Comparison of ENCODE assay signal across 12 mouse cellular contexts in genomic region chr10:61362992-61363391, GRCm38 (mm10). TPM values are rescaled to one million over a fixed set of nuclear protein-coding genes. Genes with fewer than 3 reads are reported as not detected.
DNase-seq lines count a peak whose midpoint lies in the region; ATAC-seq and TF ChIP-seq lines count a peak whose summit lies in the region.
"Had no signal": no experiment of that assay in that cellular context is flagged by ENCODE, and none has a peak within 500 bp of the region (broad histone marks: within the 10 kb centered on the region; RNA-seq: fewer than 3 reads in every experiment).

No protein-coding gene starts in this region.

- no peak for TF ChIP-seq CTCF in heart, adult 2 months (IDR thresholded peaks at IDR 0.05)
- TF ChIP-seq CTCF in E14TG2a.4 (conservative IDR thresholded peaks at IDR 0.05; ENCODE audit: low read length) = no peak
- no peak for TF ChIP-seq CTCF in heart, postnatal 0 days (IDR thresholded peaks at IDR 0.05; ENCODE audit: low read depth)

- no peaks in the 10 kb centered on the region for H3K27me3 ChIP-seq in heart, adult 2 months (ENCODE audit: control insufficient read depth, insufficient read depth, low read length)
- no peaks in the 10 kb centered on the region for H3K27me3 ChIP-seq in E14TG2a.4 (ENCODE audit: insufficient read depth, low read length)
- H3K27me3 ChIP-seq in heart, postnatal 0 days (ENCODE audit: control insufficient read depth, insufficient read depth, low read length) = no peaks in the 10 kb centered on the region
- H3K27me3 ChIP-seq in kidney, embryonic 16.5 days (ENCODE audit: insufficient read depth, low read length) = no peaks in the 10 kb centered on the region
- H3K27me3 ChIP-seq in forebrain, embryonic 13.5 days = no peaks in the 10 kb centered on the region
- H3K27me3 ChIP-seq: kidney, embryonic 15.5 days; lung, embryonic 15.5 days had no signal

- H3K36me3 ChIP-seq in heart, adult 2 months (ENCODE audit: control insufficient read depth, insufficient read depth, low read length) = peaks cover 1% of the 10 kb centered on the region; the same call in 1 of the 2 replicates
- peaks cover 68% of the 10 kb centered on the region for H3K36me3 ChIP-seq in E14TG2a.4 (ENCODE audit: insufficient read depth, low read length)
- H3K36me3 ChIP-seq in heart, postnatal 0 days (replicated peaks; ENCODE audit: control insufficient read depth, insufficient read depth, low read length) = 0 out of 2 replicates have a peak, but pooled peaks cover 3% of the 10 kb centered on the region
- peaks cover 3% of the 10 kb centered on the region for H3K36me3 ChIP-seq in kidney, embryonic 16.5 days (ENCODE audit: insufficient read depth, low read length)
- H3K36me3 ChIP-seq in forebrain, embryonic 13.5 days (ENCODE audit: poor library complexity, severe bottlenecking) = no peaks in the 10 kb centered on the region

- H3K27ac ChIP-seq in heart, adult 2 months = peak overlapping the region; percentile 67
- H3K27ac ChIP-seq in heart, postnatal 0 days (ENCODE audit: low read depth) = peak overlapping the region; percentile 39
- no peak overlapping the region for H3K27ac ChIP-seq in kidney, embryonic 16.5 days (ENCODE audit: low read length)
- no peak overlapping the region for H3K27ac ChIP-seq in forebrain, embryonic 13.5 days
- H3K27ac ChIP-seq: kidney, embryonic 15.5 days; lung, embryonic 15.5 days had no signal

- intact Hi-C loops in heart, adult 2 months (cut with DNase I) = no loop called here
- intact Hi-C loops in heart, postnatal 25 days (cut with DNase I) = no loop called here

- 0 out of 2 replicates have a peak, but pooled peaks cover 2% of the 10 kb centered on the region for H3K79me2 ChIP-seq in heart, adult 2 months (replicated peaks; ENCODE audit: control insufficient read depth, insufficient read depth, low read length)

- peak in 1 of 2 experiments; percentile 51 for DNase-seq in heart, adult 2 months
- DNase-seq in heart, postnatal 25 days (ENCODE audit: low spot score) = no peak
- DNase-seq in cerebellum, adult 9-11 months = peak; percentile 63
- no peak for DNase-seq in heart, postnatal 0 days (ENCODE audit: low spot score)

- H3K4me1 ChIP-seq in heart, adult 2 months (ENCODE audit: control insufficient read depth, insufficient read depth, low read length) = peaks cover 32% of the 10 kb centered on the region
- peaks cover 93% of the 10 kb centered on the region for H3K4me1 ChIP-seq in E14TG2a.4 (replicated peaks; ENCODE audit: low read depth, low read length)
- peaks cover 10% of the 10 kb centered on the region; the same call in 1 of the 2 replicates for H3K4me1 ChIP-seq in heart, postnatal 0 days (ENCODE audit: control insufficient read depth, insufficient read depth)
- peaks cover 13% of the 10 kb centered on the region for H3K4me1 ChIP-seq in kidney, embryonic 16.5 days (ENCODE audit: insufficient read depth, low read length)
- H3K4me1 ChIP-seq in forebrain, embryonic 13.5 days = no peaks in the 10 kb centered on the region

- no peak overlapping the region for H3K4me2 ChIP-seq in heart, postnatal 0 days (ENCODE audit: low read depth, low read length)
- no peak overlapping the region for H3K4me2 ChIP-seq in kidney, embryonic 16.5 days (replicated peaks; ENCODE audit: low read depth, low read length)
- H3K4me2 ChIP-seq in forebrain, embryonic 13.5 days = no peak overlapping the region
- H3K4me2 ChIP-seq: kidney, embryonic 15.5 days; lung, embryonic 15.5 days had no signal

- no peak for TF ChIP-seq EP300 in heart, adult 2 months (IDR thresholded peaks at IDR 0.05; ENCODE audit: insufficient read depth, low read depth, low read length)
- TF ChIP-seq EP300 in heart, postnatal 0 days (IDR thresholded peaks at IDR 0.05; ENCODE audit: low read depth) = no peak

- TF ChIP-seq POLR2A in heart, adult 2 months (IDR thresholded peaks at IDR 0.05; ENCODE audit: insufficient read depth, low read depth, low read length) = no peak

- 30% methylated on average over 8 of the region's 8 CpGs for WGBS in heart, adult 2 months
- WGBS in heart, postnatal 0 days = 75% methylated on average over 8 of the region's 8 CpGs
- 69% methylated on average over 8 of the region's 8 CpGs for WGBS in kidney, embryonic 16.5 days
- WGBS in forebrain, embryonic 13.5 days = 85% methylated on average over 8 of the region's 8 CpGs

- H3K4me3 ChIP-seq in heart, adult 2 months = no peak overlapping the region
- H3K4me3 ChIP-seq in E14TG2a.4 (replicated peaks; ENCODE audit: low read length) = peak overlapping the region; percentile 4; the same call in 1 of the 2 replicates
- H3K4me3 ChIP-seq in heart, postnatal 0 days (ENCODE audit: low read depth, low read length) = no peak overlapping the region
- no peak overlapping the region for H3K4me3 ChIP-seq in kidney, embryonic 16.5 days (ENCODE audit: low read length)
- H3K4me3 ChIP-seq in forebrain, embryonic 13.5 days = no peak overlapping the region
- H3K4me3 ChIP-seq: kidney, embryonic 15.5 days; lung, embryonic 15.5 days had no signal

- no peaks in the 10 kb centered on the region for H3K9me3 ChIP-seq in E14TG2a.4 (ENCODE audit: low read length)
- H3K9me3 ChIP-seq in heart, postnatal 0 days (replicated peaks; ENCODE audit: control insufficient read depth, low read length) = no peaks in the 10 kb centered on the region
- no peaks in the 10 kb centered on the region for H3K9me3 ChIP-seq in kidney, embryonic 16.5 days (ENCODE audit: low read length)
- H3K9me3 ChIP-seq in forebrain, embryonic 13.5 days (replicated peaks) = no peaks in the 10 kb centered on the region; the same call in 1 of the 2 replicates
- H3K9me3 ChIP-seq: kidney, embryonic 15.5 days; lung, embryonic 15.5 days had no signal

- peak overlapping the region; percentile 41; the same call in 1 of the 2 replicates for H3K9ac ChIP-seq in heart, adult 2 months (ENCODE audit: low read depth, low read length)
- no peak overlapping the region for H3K9ac ChIP-seq in heart, postnatal 0 days (replicated peaks; ENCODE audit: low read depth, low read length)
- H3K9ac ChIP-seq in kidney, embryonic 16.5 days (replicated peaks; ENCODE audit: low read length) = no peak overlapping the region
- H3K9ac ChIP-seq in forebrain, embryonic 13.5 days = no peak overlapping the region
- H3K9ac ChIP-seq: kidney, embryonic 15.5 days; lung, embryonic 15.5 days had no signal

- ATAC-seq in heart, postnatal 0 days (ENCODE audit: insufficient read depth, low read depth) = no peak
- no peak for ATAC-seq in megakaryocyte, adult 5-6 weeks (ENCODE audit: poor library complexity, severe bottlenecking)
- ATAC-seq in kidney, embryonic 16.5 days (ENCODE audit: low FRiP score, low TSS enrichment) = no peak
- ATAC-seq in forebrain, embryonic 13.5 days = no peak
- ATAC-seq: CD4-positive, CD25-positive, alpha-beta regulatory T cell, adult 4 months had no signal

RNA-seq across cellular contexts. Expression of gene Pald1, which starts 20.3 kb away (rescaled TPM):
- 10 to 100 TPM; 15.3 to 17.6 TPM for total RNA-seq in heart, adult 2 months (2021)
- 17.7 and 20.4 TPM in 2 replicates for polyA plus RNA-seq in heart, adult 2 months (2012; rRNA removed)
- 10 to 100 TPM; 16.1 to 21.9 TPM for total RNA-seq in heart, postnatal 25 days (2021)
- total RNA-seq in heart, postnatal 0 days (2014; rRNA removed; ENCODE audit: low replicate concordance) = 27.7 and 66.8 TPM in 2 replicates
- polyA plus RNA-seq in heart, postnatal 0 days (2015; fragmentation: Nextera tagmentation; extraction: Ambion mirVana) = 13.8 and 17.9 TPM in 2 replicates
- 0.16 TPM in 1 of 2 replicates, not detected in the other for total RNA-seq in megakaryocyte, adult 5-6 weeks (2015)
- 0.77 and 2.1 TPM in 2 replicates for total RNA-seq in megakaryocyte, adult 5-6 weeks (2017)
- 39.5 and 40.2 TPM in 2 replicates for polyA plus RNA-seq in kidney, embryonic 16.5 days (2015; fragmentation: Nextera tagmentation; extraction: Ambion mirVana)
- polyA plus RNA-seq in forebrain, embryonic 13.5 days (2015; fragmentation: Nextera tagmentation; extraction: Ambion mirVana) = 13.2 and 16.3 TPM in 2 replicates
- polyA plus RNA-seq: CD4-positive, CD25-positive, alpha-beta regulatory T cell, adult 4 months had no signal

RNA-seq across cellular contexts. Expression of gene Nodal, which starts 54.8 kb away (rescaled TPM):
- total RNA-seq in heart, adult 2 months (2021) = under 1 TPM in 1 of 2 experiments, not detected in 1; 0.10 TPM
- polyA plus RNA-seq in heart, adult 2 months (2012; rRNA removed) = 0.04 and 0.38 TPM in 2 replicates
- total RNA-seq in heart, postnatal 25 days (2021) = under 1 TPM in 1 of 2 experiments, not detected in 1; 0.10 TPM
- 0.12 TPM in 1 of 2 replicates, not detected in the other for total RNA-seq in heart, postnatal 0 days (2014; rRNA removed; ENCODE audit: low replicate concordance)
- polyA plus RNA-seq in heart, postnatal 0 days (2015; fragmentation: Nextera tagmentation; extraction: Ambion mirVana) = 0.23 and 0.45 TPM in 2 replicates
- not detected in 2 replicates for total RNA-seq in megakaryocyte, adult 5-6 weeks (2015)
- total RNA-seq in megakaryocyte, adult 5-6 weeks (2017) = not detected in 2 replicates
- polyA plus RNA-seq in kidney, embryonic 16.5 days (2015; fragmentation: Nextera tagmentation; extraction: Ambion mirVana) = 0.40 and 0.67 TPM in 2 replicates
- polyA plus RNA-seq in forebrain, embryonic 13.5 days (2015; fragmentation: Nextera tagmentation; extraction: Ambion mirVana) = 0.08 TPM in 1 of 2 replicates, not detected in the other
- total RNA-seq: monocyte, adult 5-6 weeks had no signal
- polyA plus RNA-seq: CD4-positive, CD25-positive, alpha-beta regulatory T cell, adult 4 months had no signal

Comparison
In these comparisons a context has a peak if more than half of its experiments do, and no peak if none do; other contexts are left out.
1. H3K27ac ChIP-seq: peak in heart, adult 2 months (single experiment) and heart, postnatal 0 days (single experiment); none in kidney, embryonic 16.5 days (single experiment) and forebrain, embryonic 13.5 days (single experiment).